Mouse (Mus musculus): ENCODE data around the gene Rhot2.

DNA sequence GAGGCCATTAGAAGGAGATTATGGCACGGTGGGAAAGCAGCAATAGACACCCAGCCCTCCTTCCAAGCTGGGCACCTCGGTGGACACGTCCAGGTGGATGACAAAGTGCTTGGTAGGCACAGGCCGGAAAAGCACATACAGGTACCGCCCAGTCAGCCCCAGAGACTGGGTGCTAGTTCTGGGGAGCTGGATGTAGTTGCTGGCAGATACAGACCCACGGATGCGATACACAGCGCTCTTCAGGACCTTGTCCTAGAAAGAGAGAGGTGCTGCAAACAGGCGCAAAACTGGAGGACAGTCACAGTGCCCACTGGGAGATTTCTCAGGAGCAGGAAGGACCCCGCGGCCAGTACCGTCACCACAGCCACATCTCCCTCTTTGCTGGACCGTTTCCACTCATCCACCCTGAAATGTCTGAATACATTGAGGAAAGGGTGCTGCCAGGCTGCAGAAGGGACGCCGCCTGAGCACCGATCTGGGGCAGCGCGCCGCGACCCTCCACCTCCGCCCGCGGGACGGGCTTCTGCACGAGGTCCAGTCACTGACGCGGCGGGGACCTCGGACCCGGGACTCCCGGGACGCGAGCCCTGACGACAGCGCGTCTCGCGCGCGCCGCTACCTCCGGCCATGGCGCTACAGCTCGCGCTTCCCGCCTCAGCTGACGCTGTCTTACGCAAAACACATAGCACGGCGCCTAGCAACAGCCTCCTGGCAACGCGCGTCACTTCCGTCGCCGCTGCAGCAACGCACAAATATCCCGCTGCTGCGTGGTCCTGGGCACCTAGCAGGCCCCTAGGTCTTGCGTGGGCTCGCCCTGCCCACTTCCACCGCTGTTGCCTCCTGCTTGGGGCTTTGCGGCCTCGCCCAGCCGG, 16.4 kb upstream of the Rhot2 start, which contains the start of gene Wdr90:
- TF ChIP-seq POLR2A (IDR thresholded peaks at IDR 0.05; ENCODE audit: control insufficient read depth, extremely low read depth, insufficient read depth, low read length, poor library complexity) (peak; percentile 78), CTCF (IDR thresholded peaks at IDR 0.05; ENCODE audit: borderline replicate concordance, control insufficient read depth, extremely low read depth, insufficient read depth, low read length, poor library complexity) (peak; percentile 65; the same call in 1 of the 2 replicates)
